In the genomic region with DNA sequence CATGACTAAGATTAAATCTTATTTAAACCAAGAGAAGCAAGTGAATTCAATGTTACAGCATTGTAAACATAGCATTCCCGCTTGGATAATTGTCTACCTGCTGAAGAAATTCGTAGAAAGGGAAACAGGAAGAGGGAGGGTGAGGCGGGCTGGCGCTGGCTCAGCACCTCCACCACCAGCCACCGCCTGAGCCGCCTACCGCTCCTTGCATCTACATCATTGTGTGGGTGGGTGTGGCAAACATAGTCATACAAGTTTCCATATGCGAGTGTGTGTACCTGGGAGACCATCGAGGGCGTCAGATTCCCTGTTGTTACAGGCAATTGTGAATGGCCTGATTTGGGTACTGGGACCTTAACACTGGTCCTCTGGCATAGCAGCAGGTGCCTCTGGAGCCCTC, we compare ENCODE assay signal across 21 mouse cellular contexts. TPM values are rescaled to one million over a fixed set of nuclear protein-coding genes. Genes with fewer than 3 reads are reported as not detected.
DNase-seq lines count a peak whose midpoint lies in the region; TF ChIP-seq lines count a peak whose summit lies in the region.
"Had no signal": no experiment of that assay in that cellular context is flagged by ENCODE, and none has a peak within 500 bp of the region (broad histone marks: within the 10 kb centered on the region; RNA-seq: fewer than 3 reads in every experiment).

No protein-coding gene starts in this region.

- peaks cover 4% of the 10 kb centered on the region for H3K36me3 ChIP-seq in kidney, adult 2 months (ENCODE audit: control insufficient read depth, insufficient read depth, low read length)

- no peaks in the 10 kb centered on the region for H3K4me1 ChIP-seq in kidney, adult 2 months (ENCODE audit: control insufficient read depth, insufficient read depth, low read length)
- H3K4me1 ChIP-seq: embryonic facial prominence, embryonic 15.5 days; limb, embryonic 12.5 days; stomach, embryonic 15.5 days had no signal

- TF ChIP-seq CTCF in kidney, adult 2 months (conservative IDR thresholded peaks at IDR 0.05; ENCODE audit: insufficient read depth, insufficient read length, low read depth, low read length) = no peak

- no peak overlapping the region for H3K27ac ChIP-seq in kidney, adult 2 months (ENCODE audit: insufficient read depth, low read depth, low read length)
- H3K27ac ChIP-seq: embryonic facial prominence, embryonic 15.5 days; heart, adult 2 months; hindbrain, embryonic 13.5 days; limb, embryonic 12.5 days; midbrain, embryonic 10.5 days; stomach, embryonic 15.5 days had no signal

- no peak for TF ChIP-seq POLR2A in kidney, adult 2 months (IDR thresholded peaks at IDR 0.05; ENCODE audit: low read depth, low read length)

- no peak overlapping the region for H3K4me3 ChIP-seq in kidney, adult 2 months (ENCODE audit: insufficient read depth, low read depth, low read length)
- H3K4me3 ChIP-seq: embryonic facial prominence, embryonic 15.5 days; heart, adult 2 months; hindbrain, embryonic 13.5 days; limb, embryonic 12.5 days; midbrain, embryonic 10.5 days; stomach, embryonic 15.5 days had no signal

- WGBS in kidney, adult 2 months = 87% methylated on average over 10 of the region's 10 CpGs

- peak; percentile 52 to 54 for DNase-seq in left cerebral cortex, adult 18-20 months (ENCODE audit: low spot score in 2 of 2)
- no peak for DNase-seq in left cerebral cortex, adult 11 months (ENCODE audit: low spot score)
- peak; percentile 32 for DNase-seq in CD4-positive helper T cell, adult 2 months (ENCODE audit: low read depth, low spot score)
- peak; percentile 30 for DNase-seq in R1 (ENCODE audit: low read depth, low spot score)
- peak; percentile 44 to 66 for DNase-seq in right cerebral cortex, postnatal 36 days (ENCODE audit: low spot score in 2 of 2)
- no peak for DNase-seq in kidney, adult 2 months
- DNase-seq in heart, adult 9 months (ENCODE audit: low spot score in 2 of 2) = no peak
- DNase-seq: adrenal gland, postnatal 36 days; B cell, adult 2 months; cerebellum, adult 11 months; cerebellum, adult 9-11 months; gastrocnemius, postnatal 36 days; heart, adult 2 months; kidney, adult 8-10 months; kidney, postnatal 10 days; liver, postnatal 0 days had no signal

- H3K27me3 ChIP-seq in kidney, adult 2 months (replicated peaks; ENCODE audit: control insufficient read depth, insufficient read depth, low read length) = no peaks in the 10 kb centered on the region
- H3K27me3 ChIP-seq: embryonic facial prominence, embryonic 15.5 days; hindbrain, embryonic 13.5 days; limb, embryonic 12.5 days; stomach, embryonic 15.5 days had no signal

RNA-seq across cellular contexts. Expression of gene Hp1bp3, which starts 49.6 kb away (rescaled TPM):
- 100 to 1,000 TPM; 189 to 191 TPM for total RNA-seq in left cerebral cortex, adult 18-20 months (2021)
- 53.1 and 59.5 TPM in 2 replicates for polyA plus RNA-seq in kidney, adult 2 months (2012; rRNA removed)

Comparison
In these comparisons a context has a peak if more than half of its experiments do, and no peak if none do; other contexts are left out.
1. DNase-seq: peak in left cerebral cortex, adult 18-20 months (2 of 2), CD4-positive helper T cell, adult 2 months (single experiment), R1 (single experiment) and right cerebral cortex, postnatal 36 days (2 of 2); none in left cerebral cortex, adult 11 months (single experiment), kidney, adult 2 months (single experiment) and heart, adult 9 months (0 of 2).